Mouse (Mus musculus) ES-E14 (cell line): ENCODE measurements around the gene Mlh3. TPM values are rescaled to one million over a fixed set of nuclear protein-coding genes. Genes with fewer than 3 reads are reported as not detected.

Experiments used
- DNase-seq: peaks from one replicate; pipeline ENCODE4 v3.0.0-alpha.2; 2013; ENCODE audit warnings: low read depth, low spot score
- H3K27ac ChIP-seq: 2 replicates; pipeline ENCODE4 v1.5.1; 2012; ENCODE audit warnings: low read depth, mild to moderate bottlenecking, low read length, moderate library complexity, mixed read lengths; ENCODE audit not compliant: poor library complexity, insufficient read depth, severe bottlenecking
- H3K36me3 ChIP-seq: 2 replicates; pipeline ENCODE4 v1.6.1; 2012; ENCODE audit warnings: mild to moderate bottlenecking, low read length, moderate library complexity, mixed read lengths; ENCODE audit not compliant: control insufficient read depth, poor library complexity, insufficient read depth, severe bottlenecking
- H3K4me1 ChIP-seq, 2 experiments: fragments of 150-350 bp in 1 of 2; sonication (generic) in 1 of 2; 2 replicates each; pipeline ENCODE4 v1.6.1; 2012; ENCODE audit warnings: low read length in 2 of 2, mild to moderate bottlenecking in 1 of 2, mixed read lengths in 1 of 2; ENCODE audit not compliant: control insufficient read depth in 2 of 2, insufficient read depth in 2 of 2, poor library complexity in 1 of 2
- H3K4me3 ChIP-seq, 2 experiments: fragments of 150-350 bp in 1 of 2; sonication (generic) in 1 of 2; 2 replicates each; pipeline ENCODE4 v1.5.1; 2012; ENCODE audit warnings: low read length in 2 of 2, low read depth in 1 of 2, mild to moderate bottlenecking in 1 of 2, mixed read lengths in 1 of 2; ENCODE audit not compliant: insufficient read depth in 1 of 2, poor library complexity in 1 of 2, severe bottlenecking in 1 of 2
- H3K9ac ChIP-seq: 2 replicates; pipeline ENCODE4 v1.6.1; 2012; ENCODE audit warnings: low read depth, mild to moderate bottlenecking, low read length, mixed read lengths; ENCODE audit not compliant: poor library complexity, insufficient read depth, severe bottlenecking
- H3K9me3 ChIP-seq: fragments of 150-350 bp; sonication (generic); 2 replicates; pipeline ENCODE4 v1.6.1; 2012; ENCODE audit warnings: low read depth, mild to moderate bottlenecking, low read length; ENCODE audit not compliant: control insufficient read depth, insufficient read depth
- CHD2 ChIP-seq: IDR thresholded peaks from 2 replicates; pipeline ENCODE4 v1.6.1; 2014; ENCODE audit warnings: mild to moderate bottlenecking, low read depth, low read length, inconsistent platforms
- HCFC1 ChIP-seq: IDR thresholded peaks from 2 replicates; pipeline ENCODE4 v1.6.1; 2012; ENCODE audit warnings: low read length, inconsistent platforms, borderline replicate concordance; ENCODE audit not compliant: insufficient read depth
- MAFK ChIP-seq: IDR thresholded peaks from 2 replicates; pipeline ENCODE4 v1.6.1; 2014; ENCODE audit warnings: mild to moderate bottlenecking, low read depth, low read length, inconsistent platforms; ENCODE audit not compliant: insufficient read depth
- ZC3H11A ChIP-seq: IDR thresholded peaks from 2 replicates; pipeline ENCODE4 v1.6.1; 2012; ENCODE audit warnings: low read depth, mild to moderate bottlenecking, inconsistent platforms, low read length, borderline replicate concordance
- ZNF384 ChIP-seq: IDR thresholded peaks from 2 replicates; pipeline ENCODE4 v1.6.1; 2012; ENCODE audit warnings: low read depth, low read length, inconsistent platforms
- in situ Hi-C, 2 experiments: fragments of 600-800 bp; cut with MboI; formaldehyde crosslinking; loops; one replicate each; pipeline ENCODE4 v1.15.1; 2025; ENCODE audit warnings: low sequenced_read_pairs in 2 of 2, inconsistent platforms in 1 of 2; ENCODE audit not compliant: unreplicated experiment in 2 of 2
- total RNA-seq: library from RNA; depleted of rRNA; stranded (reverse); fragments of 300-350 nt; gene quantifications from 2 replicates; pipeline ENCODE4 v1.2.3, GENCODE M21; 2012

Mlh3 gene
- total RNA-seq, 1 experiment, result 13.1 TPM

- in situ Hi-C loops, result no loop called here
- no peaks in the 10 kb centered on the region for H3K36me3 ChIP-seq
- peaks cover 0 to 7% of the 10 kb centered on the region in 2 experiments; a peak in 1 of 4 replicates for H3K4me1 ChIP-seq
- DNase-seq, result no peak
- H3K9me3 ChIP-seq, result no peaks in the 10 kb centered on the region
- peak overlapping the region; percentile 10 to 36; a peak in 1 of 4 replicates for H3K4me3 ChIP-seq
- H3K27ac ChIP-seq, result no peak overlapping the region
- peak overlapping the region; percentile 30; the same call in 1 of the 2 replicates for H3K9ac ChIP-seq
- TF ChIP-seq MAFK, result no peak
- TF ChIP-seq ZC3H11A, result no peak
- no peak for TF ChIP-seq ZNF384
- TF ChIP-seq HCFC1, result no peak
- no peak for TF ChIP-seq CHD2
These were observed 69.2 kb downstream of the Mlh3 start for GRCm38 (mm10) chr12:85200929-85201829.

- Histone ChIP-seq H3K4me1 (peaks cover 0 to 7% of the 10 kb centered on the region in 2 experiments; a peak in 1 of 4 replicates), H3K36me3 (no peaks in the 10 kb centered on the region), H3K9ac (no peak overlapping the region), H3K4me3 (no peak overlapping the region), H3K27ac (no peak overlapping the region), H3K9me3 (no peaks in the 10 kb centered on the region)
- TF ChIP-seq ZNF384 (no peak), MAFK (no peak), CHD2 (no peak), ZC3H11A (no peak), HCFC1 (no peak)
- in situ Hi-C loops, result no loop called here
- no peak for DNase-seq
These were observed 70.4 kb downstream of the Mlh3 start for GRCm38 (mm10) chr12:85199954-85200353.

DNA sequence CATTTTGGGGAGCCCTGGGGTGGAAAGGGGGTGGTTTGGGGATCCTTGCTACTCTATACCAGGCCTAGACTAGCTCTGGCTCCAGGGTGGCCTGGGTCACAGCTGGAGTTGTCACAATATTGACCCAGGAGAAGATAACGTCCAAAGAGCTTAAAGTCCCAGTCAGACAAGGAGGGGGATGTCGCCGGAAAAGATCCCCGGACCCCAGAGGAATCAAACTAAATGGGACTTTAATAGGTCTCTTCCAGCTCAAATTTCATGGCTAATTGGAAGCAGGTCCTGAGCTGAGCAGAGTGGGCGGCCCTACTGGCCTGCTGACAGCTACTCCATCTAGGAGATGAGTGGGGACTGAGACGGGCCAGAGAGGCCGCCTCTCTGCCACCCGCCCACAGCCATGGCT, 72.5 kb downstream of the Mlh3 start:
- peaks cover 0 to 7% of the 10 kb centered on the region in 2 experiments; a peak in 1 of 4 replicates for H3K4me1 ChIP-seq
- no peaks in the 10 kb centered on the region for H3K36me3 ChIP-seq
- no peak overlapping the region for H3K4me3 ChIP-seq
- TF ChIP-seq HCFC1 (no peak), ZC3H11A (no peak), CHD2 (no peak), MAFK (no peak), ZNF384 (no peak)
- no peak overlapping the region for H3K27ac ChIP-seq
- in situ Hi-C loops, result no loop called here
- H3K9me3 ChIP-seq, result no peaks in the 10 kb centered on the region
- H3K9ac ChIP-seq, result no peak overlapping the region
- no peak for DNase-seq

- H3K9me3 ChIP-seq, result no peaks in the 10 kb centered on the region
- no peak overlapping the region for H3K9ac ChIP-seq
- TF ChIP-seq MAFK (no peak), CHD2 (no peak), ZC3H11A (no peak), HCFC1 (no peak), ZNF384 (no peak)
- in situ Hi-C loops, result no loop called here
- peaks cover 3 to 12% of the 10 kb centered on the region in 2 experiments; a peak in 1 of 4 replicates for H3K4me1 ChIP-seq
- DNase-seq, result no peak
- H3K4me3 ChIP-seq, result no peak overlapping the region
- H3K27ac ChIP-seq, result no peak overlapping the region
- H3K36me3 ChIP-seq, result no peaks in the 10 kb centered on the region
These were observed 73.0 kb downstream of the Mlh3 start for GRCm38 (mm10) chr12:85197371-85197770.
